Mouse (Mus musculus): ENCODE data around the gene Nlrc5.

DNA sequence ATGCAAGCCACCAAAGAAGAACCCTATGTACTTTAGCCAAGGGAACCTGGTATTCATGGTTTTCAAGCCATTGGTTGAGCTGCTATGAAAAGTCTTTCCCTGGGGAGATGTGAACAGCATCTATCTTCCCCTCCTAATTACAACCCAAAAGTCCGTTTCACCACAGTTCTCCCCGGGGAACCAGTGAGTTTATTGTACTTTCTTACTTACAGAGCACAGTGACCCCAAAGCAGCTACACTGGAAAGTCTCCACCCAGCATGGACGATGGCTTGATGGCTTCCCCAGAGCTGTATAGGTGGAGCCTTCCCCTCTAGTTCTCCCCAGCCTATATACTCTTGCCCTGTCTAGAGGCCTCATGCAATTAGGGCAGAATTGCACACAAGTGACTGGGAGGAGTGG, 1.9 kb upstream of the Nlrc5 start:
- TF ChIP-seq GATA1 (IDR thresholded peaks at IDR 0.05; ENCODE audit: low read length) (no peak), TAL1 (IDR thresholded peaks at IDR 0.05; ENCODE audit: low read length) (no peak)

All from erythroblast, embryonic 14.5 days (primary cell).